ENCODE assay signal across 13 mouse cellular contexts in the genomic region with DNA sequence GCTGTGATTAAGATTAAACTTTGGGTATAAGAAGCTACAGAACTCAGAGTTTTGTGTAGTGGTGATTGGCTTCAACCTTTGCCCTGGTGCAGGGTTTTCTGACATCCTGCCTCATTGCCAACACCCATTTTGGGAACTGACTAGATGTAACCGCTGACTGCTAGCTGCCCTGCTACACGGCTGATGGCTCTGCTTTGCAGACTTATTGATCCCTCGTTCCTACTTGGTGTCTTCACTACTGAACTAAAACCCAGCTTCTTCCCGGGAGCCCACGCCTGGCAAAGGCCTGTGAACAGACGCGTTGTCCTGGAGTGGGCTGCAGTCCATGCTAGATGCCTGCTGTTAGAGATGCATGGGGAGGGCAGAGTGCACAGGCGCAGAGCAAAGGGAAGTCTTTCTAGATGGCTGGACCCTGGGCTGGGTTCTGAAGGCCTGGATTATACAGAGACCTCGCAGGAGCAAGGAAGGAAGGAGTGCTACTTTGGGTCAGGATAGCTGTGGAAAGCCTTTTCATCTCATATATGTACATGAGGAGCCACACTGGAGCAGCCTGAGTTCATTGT.
DNase-seq lines count a peak whose midpoint lies in the region; ATAC-seq and TF ChIP-seq lines count a peak whose summit lies in the region.
"Had no signal": no experiment of that assay in that cellular context is flagged by ENCODE, and none has a peak within 500 bp of the region (broad histone marks: within the 10 kb centered on the region; RNA-seq: fewer than 3 reads in every experiment).

No protein-coding gene starts in this region.

- TF ChIP-seq CTCF in E14TG2a.4 (conservative IDR thresholded peaks at IDR 0.05; ENCODE audit: low read length) = no peak

- peaks cover 38% of the 10 kb centered on the region for H3K4me1 ChIP-seq in kidney, embryonic 16.5 days (ENCODE audit: insufficient read depth, low read length)
- peaks cover 29% of the 10 kb centered on the region for H3K4me1 ChIP-seq in E14TG2a.4 (replicated peaks; ENCODE audit: low read depth, low read length)

- H3K9ac ChIP-seq in kidney, embryonic 16.5 days (replicated peaks; ENCODE audit: low read length) = no peak overlapping the region
- H3K9ac ChIP-seq: hindbrain, embryonic 14.5 days; liver, embryonic 13.5 days; neural tube, embryonic 13.5 days had no signal

- H3K36me3 ChIP-seq in kidney, embryonic 16.5 days (ENCODE audit: insufficient read depth, low read length) = no peaks in the 10 kb centered on the region
- H3K36me3 ChIP-seq in E14TG2a.4 (ENCODE audit: insufficient read depth, low read length) = no peaks in the 10 kb centered on the region
- H3K36me3 ChIP-seq: embryonic facial prominence, embryonic 10.5 days; liver, embryonic 13.5 days; neural tube, embryonic 13.5 days had no signal

- peak; percentile 60 for DNase-seq in cerebellum, adult 11-12 months
- DNase-seq in cerebellum, adult 8-10 months = no peak
- DNase-seq in kidney, postnatal 10 days = no peak
- peak; percentile 46 to 66 for DNase-seq in cerebellum, postnatal 14 days
- DNase-seq in layer of hippocampus, adult 11-12 months (ENCODE audit: low spot score) = no peak
- DNase-seq: liver, embryonic 13.5 days had no signal

- H3K4me2 ChIP-seq in kidney, embryonic 16.5 days (replicated peaks; ENCODE audit: low read depth, low read length) = no peak overlapping the region
- H3K4me2 ChIP-seq: hindbrain, embryonic 14.5 days; liver, embryonic 13.5 days; neural tube, embryonic 13.5 days had no signal

- H3K4me3 ChIP-seq in kidney, embryonic 16.5 days (ENCODE audit: low read length) = no peak overlapping the region
- peak overlapping the region; percentile 21; the same call in 1 of the 2 replicates for H3K4me3 ChIP-seq in E14TG2a.4 (replicated peaks; ENCODE audit: low read length)
- H3K4me3 ChIP-seq: embryonic facial prominence, embryonic 10.5 days; liver, embryonic 13.5 days; neural tube, embryonic 13.5 days had no signal

- H3K9me3 ChIP-seq in kidney, embryonic 16.5 days (ENCODE audit: low read length) = no peaks in the 10 kb centered on the region
- no peaks in the 10 kb centered on the region for H3K9me3 ChIP-seq in E14TG2a.4 (ENCODE audit: low read length)
- H3K9me3 ChIP-seq: embryonic facial prominence, embryonic 10.5 days; liver, embryonic 13.5 days; neural tube, embryonic 13.5 days had no signal

- H3K27me3 ChIP-seq in kidney, embryonic 16.5 days (ENCODE audit: insufficient read depth, low read length) = no peaks in the 10 kb centered on the region
- no peaks in the 10 kb centered on the region for H3K27me3 ChIP-seq in E14TG2a.4 (ENCODE audit: insufficient read depth, low read length)
- H3K27me3 ChIP-seq: liver, embryonic 13.5 days; neural tube, embryonic 13.5 days; Patski had no signal

- 92% methylated on average over 9 of the region's 9 CpGs for WGBS in kidney, embryonic 16.5 days

- H3K27ac ChIP-seq in kidney, embryonic 16.5 days (ENCODE audit: low read length) = peak overlapping the region; percentile 26; the same call in 1 of the 2 replicates
- H3K27ac ChIP-seq: embryonic facial prominence, embryonic 10.5 days; hindbrain, embryonic 14.5 days; liver, embryonic 13.5 days; neural tube, embryonic 13.5 days had no signal

- no peak for ATAC-seq in kidney, embryonic 16.5 days (ENCODE audit: low FRiP score, low TSS enrichment)
- no peak for ATAC-seq in inflammation-experienced regulatory T-cells, adult 6 months
- ATAC-seq: Patski had no signal

Comparison
In these comparisons a context has a peak if more than half of its experiments do, and no peak if none do; other contexts are left out.
1. DNase-seq: peak in cerebellum, adult 11-12 months (single experiment) and cerebellum, postnatal 14 days (2 of 2); none in cerebellum, adult 8-10 months (single experiment), kidney, postnatal 10 days (single experiment) and layer of hippocampus, adult 11-12 months (single experiment).